Mouse (Mus musculus): ENCODE results near the gene Cd160.

GRCm38 (mm10) chr3:96759695-96760094, 69.5 kb downstream of the Cd160 start:
- no peak for TF ChIP-seq CTCF (conservative IDR thresholded peaks at IDR 0.05; ENCODE audit: low read length)
- no peak for TF ChIP-seq POU5F1 (IDR thresholded peaks at IDR 0.05; ENCODE audit: borderline replicate concordance, low read length)
- no peak for TF ChIP-seq NANOG (IDR thresholded peaks at IDR 0.05; ENCODE audit: borderline replicate concordance, low read length)
